Mouse (Mus musculus) liver, embryonic 13.5 days (tissue): ENCODE data around the gene Prkce. TPM values are rescaled to one million over a fixed set of nuclear protein-coding genes. Genes with fewer than 3 reads are reported as not detected.

Source experiments
- ATAC-seq: fragments of 200-750 bp; cut with Nextera tagmentation; 2 replicates; pipeline ENCODE4 v1.8.0; 2017; ENCODE audit warnings: low read depth, mild to moderate bottlenecking, moderate number of reproducible peaks, moderate library complexity
- DNase-seq: peaks from one replicate; pipeline ENCODE4 v3.0.0; 2022
- H3K27ac ChIP-seq: fragments of 300-500 bp; sonication (generic); 2 replicates; pipeline ENCODE4 v1.5.1; 2015; ENCODE audit warnings: moderate library complexity, mild to moderate bottlenecking, inconsistent platforms
- H3K27me3 ChIP-seq: fragments of 300-500 bp; sonication (generic); 2 replicates; pipeline ENCODE4 v1.6.1; 2015; ENCODE audit warnings: mild to moderate bottlenecking, inconsistent platforms
- H3K36me3 ChIP-seq: fragments of 300-500 bp; sonication (generic); 2 replicates; pipeline ENCODE4 v1.6.1; 2015; ENCODE audit warnings: mild to moderate bottlenecking, inconsistent platforms
- H3K4me1 ChIP-seq: fragments of 300-500 bp; sonication (generic); replicated peaks from 2 replicates; pipeline ENCODE4 v1.6.1; 2015; ENCODE audit warnings: inconsistent platforms
- H3K4me2 ChIP-seq: fragments of 300-500 bp; sonication (generic); 2 replicates; pipeline ENCODE4 v1.6.1; 2015; ENCODE audit warnings: inconsistent platforms, mild to moderate bottlenecking, moderate library complexity
- H3K4me3 ChIP-seq: fragments of 300-500 bp; sonication (generic); replicated peaks from 2 replicates; pipeline ENCODE4 v1.5.1; 2015; ENCODE audit warnings: mild to moderate bottlenecking, inconsistent platforms
- H3K9ac ChIP-seq: fragments of 300-500 bp; sonication (generic); 2 replicates; pipeline ENCODE4 v1.6.1; 2015; ENCODE audit warnings: mild to moderate bottlenecking, inconsistent platforms
- H3K9me3 ChIP-seq: fragments of 300-500 bp; sonication (generic); replicated peaks from 2 replicates; pipeline ENCODE4 v1.6.1; 2016; ENCODE audit warnings: inconsistent platforms
- WGBS: fragments of 180-500 bp; shearing (Covaris S2); methylation state at CpG from one replicate; pipeline ENCODE4 v1.1.7; 2015; ENCODE audit not compliant: insufficient replicate concordance; 5-methylcytosine and 5-hydroxymethylcytosine counted together
- polyA plus RNA-seq: library from polyadenylated mRNA; unstranded; fragments of >200 nt; fragmentation: Nextera tagmentation; extraction: Ambion mirVana; gene quantifications from 2 replicates; pipeline ENCODE4 v1.2.1, GENCODE M21; 2015

Gene Prkce
- polyA plus RNA-seq, 1 experiment from 2014 or later, result 0.90 TPM

- Histone ChIP-seq H3K27ac (no peak overlapping the region), H3K36me3 (no peaks in the 10 kb centered on the region), H3K4me3 (no peak overlapping the region), H3K27me3 (no peaks in the 10 kb centered on the region), H3K9ac (no peak overlapping the region), H3K4me1 (no peaks in the 10 kb centered on the region), H3K4me2 (no peak overlapping the region), H3K9me3 (no peaks in the 10 kb centered on the region)
- DNase-seq (no peak), ATAC-seq (no peak)
- 73% methylated on average over 7 of the region's 7 CpGs for WGBS
These were observed 59.0 kb downstream of the Prkce start for GRCm38 (mm10) chr17:86226635-86227034.

GRCm38 (mm10) chr17:86227389-86227788 lies 59.8 kb downstream of the Prkce start:
- Histone ChIP-seq H3K4me3 (no peak overlapping the region), H3K27me3 (no peaks in the 10 kb centered on the region), H3K4me2 (no peak overlapping the region), H3K36me3 (no peaks in the 10 kb centered on the region), H3K27ac (no peak overlapping the region), H3K9me3 (no peaks in the 10 kb centered on the region), H3K4me1 (no peaks in the 10 kb centered on the region), H3K9ac (no peak overlapping the region)
- ATAC-seq (no peak), DNase-seq (no peak)
- 77% methylated on average over 3 of the region's 3 CpGs for WGBS

- Histone ChIP-seq H3K4me1 (no peaks in the 10 kb centered on the region), H3K27ac (no peak overlapping the region), H3K9ac (no peak overlapping the region), H3K36me3 (no peaks in the 10 kb centered on the region), H3K27me3 (no peaks in the 10 kb centered on the region), H3K4me3 (no peak overlapping the region), H3K4me2 (no peak overlapping the region), H3K9me3 (no peaks in the 10 kb centered on the region)
- ATAC-seq (no peak), DNase-seq (no peak)
- 74% methylated on average over 8 of the region's 8 CpGs for WGBS
These were observed 61.3 kb downstream of the Prkce start for GRCm38 (mm10) chr17:86228850-86229249.

GRCm38 (mm10) chr17:86230141-86230633 lies 62.6 kb downstream of the Prkce start:
- Histone ChIP-seq H3K36me3 (no peaks in the 10 kb centered on the region), H3K4me2 (no peak overlapping the region), H3K4me1 (no peaks in the 10 kb centered on the region), H3K9me3 (no peaks in the 10 kb centered on the region), H3K9ac (no peak overlapping the region), H3K27ac (no peak overlapping the region), H3K27me3 (no peaks in the 10 kb centered on the region), H3K4me3 (no peak overlapping the region)
- ATAC-seq (no peak), DNase-seq (no peak)
- WGBS, result 67% methylated on average over 16 of the region's 16 CpGs

GRCm38 (mm10) chr17:86231741-86232179 lies 64.2 kb downstream of the Prkce start:
- Histone ChIP-seq H3K9me3 (no peaks in the 10 kb centered on the region), H3K36me3 (no peaks in the 10 kb centered on the region), H3K9ac (no peak overlapping the region), H3K4me3 (no peak overlapping the region), H3K27ac (no peak overlapping the region), H3K27me3 (no peaks in the 10 kb centered on the region), H3K4me1 (no peaks in the 10 kb centered on the region), H3K4me2 (no peak overlapping the region)
- no peak for ATAC-seq
- WGBS, result 73% methylated on average over 12 of the region's 12 CpGs
- DNase-seq, result no peak

GRCm38 (mm10) chr17:86232248-86232647 lies 64.7 kb downstream of the Prkce start:
- no peak overlapping the region for H3K27ac ChIP-seq
- ATAC-seq, result no peak
- H3K9ac ChIP-seq, result no peak overlapping the region
- 60% methylated on average over 4 of the region's 4 CpGs for WGBS
- no peak overlapping the region for H3K4me2 ChIP-seq
- no peak for DNase-seq
- H3K4me1 ChIP-seq, result no peaks in the 10 kb centered on the region
- no peaks in the 10 kb centered on the region for H3K27me3 ChIP-seq
- H3K9me3 ChIP-seq, result no peaks in the 10 kb centered on the region
- H3K36me3 ChIP-seq, result no peaks in the 10 kb centered on the region
- H3K4me3 ChIP-seq, result no peak overlapping the region

GRCm38 (mm10) chr17:86234587-86235150 lies 67.1 kb downstream of the Prkce start:
- no peaks in the 10 kb centered on the region for H3K4me1 ChIP-seq
- H3K36me3 ChIP-seq, result no peaks in the 10 kb centered on the region
- DNase-seq (no peak), ATAC-seq (no peak)
- H3K27ac ChIP-seq, result no peak overlapping the region
- H3K27me3 ChIP-seq, result no peaks in the 10 kb centered on the region
- WGBS, result 73% methylated on average over 9 of the region's 9 CpGs
- no peak overlapping the region for H3K4me2 ChIP-seq
- no peak overlapping the region for H3K4me3 ChIP-seq
- H3K9me3 ChIP-seq, result no peaks in the 10 kb centered on the region
- no peak overlapping the region for H3K9ac ChIP-seq

GRCm38 (mm10) chr17:86236026-86236712 lies 68.6 kb downstream of the Prkce start:
- Histone ChIP-seq H3K9me3 (no peaks in the 10 kb centered on the region), H3K27me3 (no peaks in the 10 kb centered on the region), H3K4me2 (no peak overlapping the region), H3K36me3 (no peaks in the 10 kb centered on the region), H3K27ac (no peak overlapping the region), H3K9ac (no peak overlapping the region), H3K4me3 (no peak overlapping the region), H3K4me1 (no peaks in the 10 kb centered on the region)
- ATAC-seq, result no peak
- WGBS, result 64% methylated on average over 10 of the region's 10 CpGs
- DNase-seq, result no peak

- no peak for DNase-seq
- H3K4me1 ChIP-seq, result no peaks in the 10 kb centered on the region
- H3K36me3 ChIP-seq, result no peaks in the 10 kb centered on the region
- H3K9me3 ChIP-seq, result no peaks in the 10 kb centered on the region
- H3K27me3 ChIP-seq, result no peaks in the 10 kb centered on the region
- no peak overlapping the region for H3K4me2 ChIP-seq
- 61% methylated on average over 16 of the region's 16 CpGs for WGBS
- H3K9ac ChIP-seq, result no peak overlapping the region
- no peak overlapping the region for H3K27ac ChIP-seq
- no peak overlapping the region for H3K4me3 ChIP-seq
- ATAC-seq, result no peak
These were observed 69.5 kb downstream of the Prkce start for GRCm38 (mm10) chr17:86236861-86237763.

- no peak for ATAC-seq
- H3K9ac ChIP-seq, result no peak overlapping the region
- no peak for DNase-seq
- no peaks in the 10 kb centered on the region for H3K27me3 ChIP-seq
- H3K4me3 ChIP-seq, result no peak overlapping the region
- 55% methylated on average over 9 of the region's 9 CpGs for WGBS
- H3K36me3 ChIP-seq, result no peaks in the 10 kb centered on the region
- no peaks in the 10 kb centered on the region for H3K4me1 ChIP-seq
- H3K27ac ChIP-seq, result no peak overlapping the region
- no peak overlapping the region for H3K4me2 ChIP-seq
- no peaks in the 10 kb centered on the region for H3K9me3 ChIP-seq
These were observed 74.7 kb downstream of the Prkce start for GRCm38 (mm10) chr17:86242291-86242690.

- H3K27me3 ChIP-seq, result no peaks in the 10 kb centered on the region
- H3K4me2 ChIP-seq, result no peak overlapping the region
- H3K9ac ChIP-seq, result no peak overlapping the region
- no peaks in the 10 kb centered on the region for H3K36me3 ChIP-seq
- no peak overlapping the region for H3K27ac ChIP-seq
- ATAC-seq, result no peak
- DNase-seq, result no peak
- H3K4me1 ChIP-seq, result no peaks in the 10 kb centered on the region
- no peaks in the 10 kb centered on the region for H3K9me3 ChIP-seq
- no peak overlapping the region for H3K4me3 ChIP-seq
- WGBS, result 42% methylated on average over 16 of the region's 16 CpGs
These were observed 75.5 kb downstream of the Prkce start for GRCm38 (mm10) chr17:86243109-86243527.
